Mouse (Mus musculus): ENCODE data around the gene Notch4.

Notch4 gene

GRCm38 (mm10) chr17:34568421-34568820 lies 4.4 kb downstream of the Notch4 start:
- ATAC-seq (ENCODE audit: insufficient number of reproducible peaks, low FRiP score, low TSS enrichment) = no peak

- no peak for ATAC-seq (ENCODE audit: insufficient number of reproducible peaks, low FRiP score, low TSS enrichment)
Measured at GRCm38 (mm10) chr17:34569919-34570318, 5.9 kb downstream of the Notch4 start.

GRCm38 (mm10) chr17:34571875-34572274 lies 7.8 kb downstream of the Notch4 start:
- no peak for ATAC-seq (ENCODE audit: insufficient number of reproducible peaks, low FRiP score, low TSS enrichment)

- ATAC-seq (ENCODE audit: insufficient number of reproducible peaks, low FRiP score, low TSS enrichment) = no peak
Measured at GRCm38 (mm10) chr17:34572361-34572760, 8.3 kb downstream of the Notch4 start.

- no peak for ATAC-seq (ENCODE audit: insufficient number of reproducible peaks, low FRiP score, low TSS enrichment)
Measured at GRCm38 (mm10) chr17:34576577-34576976, 12.5 kb downstream of the Notch4 start.

- ATAC-seq (ENCODE audit: insufficient number of reproducible peaks, low FRiP score, low TSS enrichment) = no peak
Measured at GRCm38 (mm10) chr17:34578070-34578469, 14.0 kb downstream of the Notch4 start.

GRCm38 (mm10) chr17:34582528-34582927 lies 18.5 kb downstream of the Notch4 start:
- no peak for ATAC-seq (ENCODE audit: insufficient number of reproducible peaks, low FRiP score, low TSS enrichment)

GRCm38 (mm10) chr17:34583397-34583796 lies 19.3 kb downstream of the Notch4 start:
- no peak for ATAC-seq (ENCODE audit: insufficient number of reproducible peaks, low FRiP score, low TSS enrichment)

GRCm38 (mm10) chr17:34583819-34584218 lies 19.8 kb downstream of the Notch4 start:
- no peak for ATAC-seq (ENCODE audit: insufficient number of reproducible peaks, low FRiP score, low TSS enrichment)

GRCm38 (mm10) chr17:34585121-34585520 lies 21.1 kb downstream of the Notch4 start:
- ATAC-seq (ENCODE audit: insufficient number of reproducible peaks, low FRiP score, low TSS enrichment) = no peak

- no peak for ATAC-seq (ENCODE audit: insufficient number of reproducible peaks, low FRiP score, low TSS enrichment)
Measured at GRCm38 (mm10) chr17:34585877-34586771, 22.1 kb downstream of the Notch4 start.

GRCm38 (mm10) chr17:34586796-34587422 lies 22.8 kb downstream of the Notch4 start:
- peak; percentile 40 for ATAC-seq (ENCODE audit: insufficient number of reproducible peaks, low FRiP score, low TSS enrichment)

- peak; percentile 67 for ATAC-seq (ENCODE audit: insufficient number of reproducible peaks, low FRiP score, low TSS enrichment)
Measured at GRCm38 (mm10) chr17:34587423-34587811, 23.3 kb downstream of the Notch4 start.

GRCm38 (mm10) chr17:34587814-34588213 lies 23.7 kb downstream of the Notch4 start:
- ATAC-seq (ENCODE audit: insufficient number of reproducible peaks, low FRiP score, low TSS enrichment) = no peak

- no peak for ATAC-seq (ENCODE audit: insufficient number of reproducible peaks, low FRiP score, low TSS enrichment)
Measured at GRCm38 (mm10) chr17:34588767-34589166, 24.7 kb downstream of the Notch4 start.

GRCm38 (mm10) chr17:34589206-34589605 lies 25.1 kb downstream of the Notch4 start:
- no peak for ATAC-seq (ENCODE audit: insufficient number of reproducible peaks, low FRiP score, low TSS enrichment)

- no peak for ATAC-seq (ENCODE audit: insufficient number of reproducible peaks, low FRiP score, low TSS enrichment)
Measured at GRCm38 (mm10) chr17:34589681-34590101, 25.6 kb downstream of the Notch4 start, which contains the start of gene Gpsm3. Gpsm3 (plus strand) TSS chr17:34589806.

GRCm38 (mm10) chr17:34590154-34590987 lies 26.3 kb downstream of the Notch4 start:
- no peak for ATAC-seq (ENCODE audit: insufficient number of reproducible peaks, low FRiP score, low TSS enrichment)

GRCm38 (mm10) chr17:34591029-34591993 lies 27.2 kb downstream of the Notch4 start, which contains the start of gene Pbx2:
Pbx2 (plus strand) TSS chr17:34591266.
- no peak for ATAC-seq (ENCODE audit: insufficient number of reproducible peaks, low FRiP score, low TSS enrichment)

Measured in cerebellum, adult (tissue).